Mouse (Mus musculus) frontal cortex, postnatal 25 days (tissue): ENCODE measurements around the gene Kdm2b.

Experiments used
- DNase-seq, 2 experiments: peaks; one replicate each; pipeline ENCODE4 v3.0.0; 2022; ENCODE audit warnings: low spot score in 2 of 2

The Kdm2b gene

DNA sequence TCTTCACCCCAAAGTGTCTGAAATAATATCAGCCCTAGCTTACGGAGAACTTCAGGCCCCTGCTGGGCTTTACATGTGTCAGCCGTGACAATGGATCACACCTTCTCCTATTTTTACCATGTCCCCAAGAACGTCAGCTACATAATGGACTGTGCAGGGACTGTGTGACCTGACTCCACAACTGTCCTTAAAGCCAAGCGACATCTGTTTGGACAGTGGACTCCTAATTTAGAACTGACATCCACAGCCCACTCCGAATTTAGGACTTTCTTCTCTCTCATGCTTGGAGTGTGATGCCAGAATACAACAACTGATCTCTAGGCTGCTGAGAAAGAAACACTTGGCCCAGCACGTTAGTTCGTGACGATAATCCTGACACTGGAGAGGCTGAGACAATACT, 62.5 kb downstream of the Kdm2b start:
- DNase-seq, result no peak

DNA sequence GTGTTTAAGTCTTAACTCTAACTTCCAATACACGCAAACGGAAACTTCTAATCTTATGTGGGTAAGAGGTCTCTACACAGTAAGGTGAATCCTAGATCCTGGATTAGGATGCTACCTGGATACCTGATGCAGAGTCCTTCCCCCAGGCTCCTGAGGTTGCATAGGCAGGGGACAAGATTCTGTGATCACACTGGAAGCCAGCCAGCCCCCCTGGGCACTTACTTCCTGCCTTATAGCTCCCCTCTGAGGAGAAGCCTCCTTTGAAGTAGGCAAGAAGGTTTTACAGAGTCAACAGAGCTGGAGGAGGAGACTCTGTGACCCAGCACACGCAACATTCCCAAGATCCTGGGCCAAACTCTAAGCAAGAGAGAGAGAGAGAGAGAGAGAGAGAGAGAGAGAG, 63.3 kb downstream of the Kdm2b start:
- DNase-seq, result no peak

GRCm38 (mm10) chr5:122925534-122925958, 64.1 kb downstream of the Kdm2b start:
- DNase-seq, result peak; percentile 55 to 60

GRCm38 (mm10) chr5:122923871-122924465, 65.7 kb downstream of the Kdm2b start:
- no peak for DNase-seq

DNA sequence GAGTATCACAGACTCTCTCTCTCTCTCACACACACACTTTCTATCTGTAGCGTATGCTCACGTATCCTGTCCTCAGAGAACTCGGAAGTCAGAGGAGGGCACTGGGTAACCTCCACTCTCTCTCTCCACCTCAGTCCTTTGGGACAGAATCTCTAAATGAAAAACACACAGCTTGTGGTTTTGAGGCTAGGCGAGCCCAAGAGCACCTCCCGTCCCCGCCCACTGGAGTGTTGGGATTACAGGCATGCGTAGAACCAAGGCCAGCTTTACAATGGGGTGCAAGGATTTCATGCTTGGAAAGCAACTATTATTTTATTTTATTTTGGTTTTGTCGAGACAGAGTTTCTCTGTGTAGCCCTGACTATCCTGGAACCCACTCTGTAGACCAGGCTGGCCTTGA, 67.7 kb downstream of the Kdm2b start:
- no peak for DNase-seq

DNA sequence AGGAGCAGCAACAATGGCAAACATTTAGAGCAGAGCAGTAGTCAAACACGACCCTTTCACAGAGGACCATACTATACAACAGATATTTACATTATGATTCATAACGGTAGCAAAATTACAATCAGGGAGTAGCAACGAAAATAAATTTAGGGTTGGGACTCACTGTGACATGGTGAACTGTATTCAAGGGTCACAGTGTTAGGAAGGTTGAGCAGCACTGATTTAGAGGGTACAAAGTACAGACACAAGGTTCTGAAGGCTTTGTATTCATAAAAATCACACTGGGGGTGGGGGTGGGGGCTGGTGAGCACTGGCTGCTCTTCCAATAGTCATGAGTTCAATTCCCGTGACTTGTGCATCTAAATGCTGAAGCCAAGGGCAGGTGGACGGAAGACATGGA, 69.1 kb downstream of the Kdm2b start:
- DNase-seq, result no peak

DNA sequence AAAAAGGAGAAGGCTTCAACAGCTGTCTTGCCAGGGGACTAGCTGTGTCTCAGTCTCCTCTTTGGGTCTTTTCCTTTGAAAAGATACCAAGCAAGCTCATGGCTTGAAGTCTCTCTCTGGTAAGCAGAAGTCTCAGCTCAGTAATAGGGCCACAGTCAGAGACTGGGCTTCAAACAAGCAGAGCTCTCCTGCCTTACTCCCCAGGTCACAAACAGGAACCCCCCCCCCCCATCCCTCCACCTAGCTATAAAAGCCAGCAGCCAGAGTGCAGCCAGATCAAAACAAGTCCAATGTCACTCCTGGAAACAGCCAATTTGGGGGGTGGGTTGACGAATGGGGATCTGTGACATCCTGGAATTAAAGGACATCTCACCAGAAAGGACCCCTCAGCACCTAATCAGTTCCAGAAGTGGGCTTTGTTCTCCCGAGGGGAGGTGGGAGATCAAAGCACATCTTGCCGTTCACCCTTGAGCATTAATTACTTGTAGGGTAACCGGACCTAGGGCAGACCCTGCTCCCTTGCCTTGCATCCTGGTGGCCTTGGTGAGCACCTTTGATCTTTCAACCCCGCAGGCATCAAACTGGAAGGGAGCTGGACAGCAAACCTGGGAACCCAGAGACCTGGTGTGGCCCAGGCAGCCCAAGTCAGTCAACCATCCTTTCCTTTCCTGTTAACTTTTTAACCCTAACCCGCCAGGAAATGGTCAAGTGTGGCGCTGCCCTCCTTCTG, 71.5 kb downstream of the Kdm2b start:
- DNase-seq, result no peak

GRCm38 (mm10) chr5:122916147-122916546, 73.5 kb downstream of the Kdm2b start:
- DNase-seq, result no peak

- no peak for DNase-seq
Measured at GRCm38 (mm10) chr5:122912863-122913262, 76.8 kb downstream of the Kdm2b start.

- DNase-seq, result no peak
Measured at GRCm38 (mm10) chr5:122909481-122909880, 80.1 kb downstream of the Kdm2b start.

DNA sequence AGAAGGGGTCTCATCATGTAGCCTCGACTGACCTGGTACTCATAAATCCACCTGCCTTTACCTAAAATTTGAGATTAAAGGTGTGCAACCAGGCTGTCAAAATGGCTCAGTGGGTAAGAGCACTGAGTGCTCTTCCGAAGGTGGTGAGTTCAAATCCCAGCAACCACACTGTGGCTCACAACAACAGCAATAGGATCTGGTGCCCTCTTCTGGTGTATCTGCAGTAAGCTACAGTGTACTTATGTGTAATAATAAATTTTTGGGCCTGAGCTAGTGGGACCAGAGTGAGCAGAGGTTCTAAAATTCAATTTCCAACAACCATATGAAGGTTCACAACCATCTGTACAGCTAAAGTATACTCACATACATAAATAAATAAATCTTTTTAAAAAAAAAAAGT, 81.6 kb downstream of the Kdm2b start:
- DNase-seq, result no peak

- DNase-seq, result no peak
Measured at GRCm38 (mm10) chr5:122907182-122907581, 82.4 kb downstream of the Kdm2b start.

GRCm38 (mm10) chr5:122903165-122903564, 86.5 kb downstream of the Kdm2b start:
- no peak for DNase-seq

DNA sequence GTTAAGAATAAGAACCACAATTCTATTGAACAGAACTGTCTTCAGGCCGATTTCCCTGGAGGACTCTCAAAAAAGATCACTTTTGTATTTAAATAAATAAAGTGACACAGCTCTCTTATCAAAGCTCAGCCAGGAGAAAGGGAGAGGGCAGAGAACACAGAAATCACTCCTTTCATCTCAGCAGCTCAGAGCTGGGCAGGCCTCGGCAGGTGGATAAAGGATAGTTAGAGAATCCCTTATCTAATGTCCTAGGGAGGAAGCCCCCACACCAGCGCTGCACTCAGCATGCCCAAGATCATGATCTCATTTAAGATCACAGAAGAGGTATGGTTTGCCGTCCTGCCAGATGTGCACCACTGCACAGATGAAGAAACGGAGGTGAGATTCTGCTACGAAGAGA, 87.4 kb downstream of the Kdm2b start:
- no peak for DNase-seq

- DNase-seq, result no peak
Measured at GRCm38 (mm10) chr5:122901666-122902065, 88.0 kb downstream of the Kdm2b start.

GRCm38 (mm10) chr5:122901179-122901578, 88.4 kb downstream of the Kdm2b start:
- DNase-seq, result no peak

- no peak for DNase-seq
Measured at GRCm38 (mm10) chr5:122900558-122901171, 89.0 kb downstream of the Kdm2b start.

DNA sequence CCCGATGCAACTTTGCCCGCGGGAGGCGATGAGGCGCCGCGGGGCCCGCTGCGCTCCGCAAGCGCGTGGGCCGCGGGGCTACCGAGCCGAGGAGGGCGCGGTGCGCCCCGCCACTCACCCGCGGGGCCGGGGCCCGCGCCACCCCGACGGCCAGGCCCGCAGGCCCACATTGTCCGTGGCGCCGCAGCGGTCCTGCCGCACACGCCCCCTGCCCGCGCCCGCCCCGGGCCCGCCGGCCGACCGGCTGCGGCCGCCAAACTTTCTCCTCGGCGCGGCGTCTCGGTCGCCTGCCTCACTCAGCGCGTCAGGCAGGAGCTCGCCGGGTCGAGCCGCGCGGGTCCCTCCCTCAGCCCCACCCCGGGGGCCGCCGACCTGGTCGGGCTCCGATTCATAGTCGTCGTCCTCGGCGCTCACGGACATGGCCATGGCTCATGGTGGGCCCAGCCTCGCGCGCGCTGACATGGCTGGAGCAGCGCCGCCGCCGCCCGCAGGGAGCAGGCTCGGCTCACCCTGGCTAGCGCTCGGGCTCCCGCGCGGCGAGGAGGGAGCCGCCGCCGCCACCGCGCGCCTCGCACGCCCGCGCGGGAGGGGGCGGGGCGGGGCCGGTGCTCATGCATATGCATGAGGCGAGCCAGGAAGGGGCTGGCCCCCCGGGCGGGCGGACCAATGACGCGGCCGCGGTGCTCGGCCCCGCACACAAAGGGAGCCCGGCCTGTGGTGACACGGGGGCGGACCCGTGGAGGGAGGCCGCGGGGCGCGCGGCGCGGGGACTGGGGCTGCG, 89.7 kb downstream of the Kdm2b start:
- peak; percentile 50 to 66 for DNase-seq

- DNase-seq, result no peak
Measured at GRCm38 (mm10) chr5:122898963-122899776, 90.5 kb downstream of the Kdm2b start.

DNA sequence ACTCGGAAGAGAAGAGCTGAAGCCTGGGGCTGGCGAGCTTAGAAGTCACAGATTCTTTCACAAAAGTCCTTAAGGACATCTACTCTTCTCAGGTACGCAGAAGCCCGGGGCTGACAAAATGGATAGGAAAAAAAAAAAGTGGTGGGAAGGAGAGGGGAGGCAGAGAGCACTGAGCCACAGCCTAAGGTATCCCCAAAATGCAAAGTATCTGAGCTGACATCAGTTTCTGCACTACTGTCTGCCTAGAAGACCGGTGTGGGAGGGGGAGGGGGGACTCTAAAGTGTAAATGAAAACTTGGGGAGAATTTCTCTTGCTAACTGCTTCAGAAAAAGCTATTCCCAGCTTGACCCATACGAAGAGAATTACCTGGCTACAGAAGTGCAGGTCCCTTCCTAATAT, 91.5 kb downstream of the Kdm2b start:
- no peak for DNase-seq

DNA sequence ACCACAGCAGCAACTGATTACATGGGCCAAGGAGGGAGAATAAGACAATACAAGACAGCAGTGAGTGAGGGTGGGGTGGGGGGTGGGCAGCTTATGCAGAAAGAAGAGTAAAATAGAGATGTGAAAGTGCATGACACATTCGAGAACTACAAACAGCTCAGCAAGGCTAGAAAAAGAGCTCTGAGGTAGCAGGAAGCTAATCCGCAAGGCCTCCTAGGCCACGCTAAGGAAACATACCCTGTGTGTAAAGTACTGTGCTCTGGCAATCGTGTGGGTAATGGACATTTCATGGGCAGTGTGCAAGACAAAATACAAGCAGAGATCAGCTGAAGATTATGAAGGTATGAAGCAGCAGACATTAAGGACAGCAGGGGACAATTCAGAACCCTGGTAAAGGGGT, 94.8 kb downstream of the Kdm2b start:
- no peak for DNase-seq
